Mouse (Mus musculus) brown adipose tissue, adult 24 weeks (tissue): Measurements from ENCODE around the gene B4galnt4. TPM values are rescaled to one million over a fixed set of nuclear protein-coding genes. Genes with fewer than 3 reads are reported as not detected.

Source experiments
- H3K27ac ChIP-seq: fragments of 200-500 bp; replicated peaks from 2 replicates; pipeline ENCODE4 v1.5.1; 2012; ENCODE audit warnings: low read depth, mild to moderate bottlenecking, low read length
- H3K4me1 ChIP-seq: fragments of 200-500 bp; 2 replicates; pipeline ENCODE4 v1.6.1; 2012; ENCODE audit warnings: low read length, mixed read lengths; ENCODE audit not compliant: control insufficient read depth, insufficient read depth, insufficient read length
- H3K4me3 ChIP-seq: fragments of 200-500 bp; 2 replicates; pipeline ENCODE4 v1.5.1; 2012; ENCODE audit warnings: low read depth, mild to moderate bottlenecking, low read length, moderate library complexity; ENCODE audit not compliant: insufficient read depth
- polyA plus RNA-seq: library from polyadenylated mRNA; stranded (reverse); fragments of >200 nt; gene quantifications from 2 replicates; pipeline ENCODE4 v1.2.4, GENCODE M21; 2012; ENCODE audit not compliant: missing spikeins, insufficient read depth, insufficient read length

The B4galnt4 gene
- polyA plus RNA-seq, 1 experiment = not detected

- Histone ChIP-seq H3K27ac (no peak overlapping the region), H3K4me3 (no peak overlapping the region), H3K4me1 (0 out of 2 replicates have a peak, but pooled peaks cover 2% of the 10 kb centered on the region)
Measured at GRCm38 (mm10) chr7:141078876-141079275, 18.0 kb downstream of the B4galnt4 start.

GRCm38 (mm10) chr7:141079481-141080449 lies 18.9 kb downstream of the B4galnt4 start:
- no peak overlapping the region for H3K4me3 ChIP-seq
- H3K27ac ChIP-seq = no peak overlapping the region
- 0 out of 2 replicates have a peak, but pooled peaks cover 2% of the 10 kb centered on the region for H3K4me1 ChIP-seq

GRCm38 (mm10) chr7:141087894-141088293 lies 27.0 kb downstream of the B4galnt4 start:
- Histone ChIP-seq H3K4me1 (no peaks in the 10 kb centered on the region), H3K27ac (no peak overlapping the region), H3K4me3 (no peak overlapping the region)

GRCm38 (mm10) chr7:141088473-141088872 lies 27.6 kb downstream of the B4galnt4 start:
- H3K4me1 ChIP-seq = no peaks in the 10 kb centered on the region
- H3K27ac ChIP-seq = no peak overlapping the region
- peak overlapping the region; percentile 2; the same call in 1 of the 2 replicates for H3K4me3 ChIP-seq

- Histone ChIP-seq H3K4me3 (no peak overlapping the region), H3K4me1 (peaks cover 3% of the 10 kb centered on the region; the same call in 1 of the 2 replicates), H3K27ac (no peak overlapping the region)
Measured at GRCm38 (mm10) chr7:141090228-141090627, 29.3 kb downstream of the B4galnt4 start.

GRCm38 (mm10) chr7:141092051-141092735 lies 31.3 kb downstream of the B4galnt4 start:
- Histone ChIP-seq H3K4me3 (no peak overlapping the region; the same call in 1 of the 2 replicates), H3K27ac (no peak overlapping the region), H3K4me1 (peaks cover 3% of the 10 kb centered on the region; the same call in 1 of the 2 replicates)

- peaks cover 3% of the 10 kb centered on the region; the same call in 1 of the 2 replicates for H3K4me1 ChIP-seq
- no peak overlapping the region for H3K4me3 ChIP-seq
- no peak overlapping the region for H3K27ac ChIP-seq
Measured at GRCm38 (mm10) chr7:141093950-141094349, 33.0 kb downstream of the B4galnt4 start.

GRCm38 (mm10) chr7:141094487-141095205 lies 33.7 kb downstream of the B4galnt4 start:
- H3K4me1 ChIP-seq = peaks cover 3% of the 10 kb centered on the region
- H3K4me3 ChIP-seq = no peak overlapping the region
- H3K27ac ChIP-seq = no peak overlapping the region

- H3K27ac ChIP-seq = peak overlapping the region; percentile 70
- H3K4me3 ChIP-seq = peak overlapping the region; percentile 59
Measured at GRCm38 (mm10) chr7:141096021-141096420, 35.1 kb downstream of the B4galnt4 start.

GRCm38 (mm10) chr7:141096649-141097056 lies 35.7 kb downstream of the B4galnt4 start:
- Histone ChIP-seq H3K27ac (peak overlapping the region; percentile 70), H3K4me3 (peak overlapping the region; percentile 59), H3K4me1 (peaks cover 6% of the 10 kb centered on the region)

More at GRCm38 (mm10) chr7:141096021-141096420, 35.1 kb downstream of the B4galnt4 start:
- H3K4me1 ChIP-seq = peaks cover 6% of the 10 kb centered on the region

GRCm38 (mm10) chr7:141097177-141097576 lies 36.3 kb downstream of the B4galnt4 start:
- peaks cover 6% of the 10 kb centered on the region for H3K4me1 ChIP-seq
- no peak overlapping the region for H3K4me3 ChIP-seq
- peak overlapping the region; percentile 53 for H3K27ac ChIP-seq

- no peak within 1 kb of the TSS for H3K27ac ChIP-seq
Measured at GRCm38 (mm10) chr7:141099911-141100691, 39.2 kb downstream of the B4galnt4 start, which contains the start of gene Sigirr. TSS of gene Sigirr (minus strand) at chr7:141100572.

GRCm38 (mm10) chr7:141103161-141103560 lies 42.3 kb downstream of the B4galnt4 start:
- Histone ChIP-seq H3K4me3 (no peak overlapping the region), H3K27ac (no peak overlapping the region), H3K4me1 (peaks cover 2% of the 10 kb centered on the region; the same call in 1 of the 2 replicates)

More at GRCm38 (mm10) chr7:141099911-141100691, 39.2 kb downstream of the B4galnt4 start, which contains the start of gene Sigirr:
- H3K4me3 ChIP-seq = peak within 1 kb of the TSS; percentile 57
- H3K4me1 ChIP-seq = peaks cover 4% of the 10 kb centered on the region

- Histone ChIP-seq H3K4me1 (0 out of 2 replicates have a peak, but pooled peaks cover 1% of the 10 kb centered on the region), H3K27ac (no peak overlapping the region), H3K4me3 (no peak overlapping the region)
Measured at GRCm38 (mm10) chr7:141115874-141116273, 55.0 kb downstream of the B4galnt4 start.
